Mouse (Mus musculus): Measurements from ENCODE around the gene Errfi1.

GRCm38 (mm10) chr4:150854839-150855246 is 1.1 kb downstream of the Errfi1 start:
- no peak for TF ChIP-seq EP300 (IDR thresholded peaks at IDR 0.05; ENCODE audit: low read depth)
- peak; percentile 43 for TF ChIP-seq CTCF (IDR thresholded peaks at IDR 0.05; ENCODE audit: low read depth)
